Mouse (Mus musculus) urinary bladder, adult 2 months (tissue): ENCODE data around the gene Abcc3. TPM values are rescaled to one million over a fixed set of nuclear protein-coding genes. Genes with fewer than 3 reads are reported as not detected.
"Not testable (repeated sequence)": the region's sequence is repeated elsewhere in the genome, so short reads cannot be mapped to it uniquely, and the experiment has no call there.

ENCODE experiments used
- DNase-seq: peaks from one replicate; pipeline ENCODE4 v3.0.0; 2022; ENCODE audit warnings: low spot score
- polyA plus RNA-seq: library from polyadenylated mRNA; depleted of rRNA; stranded (reverse); fragments of >200 nt; gene quantifications from 2 replicates; pipeline ENCODE4 v1.2.3, GENCODE M21; 2012

Gene Abcc3
- polyA plus RNA-seq, 1 experiment, result 84.7 TPM

- DNase-seq, result no peak
Measured at GRCm38 (mm10) chr11:94402731-94403130, 9.9 kb upstream of the Abcc3 start.

GRCm38 (mm10) chr11:94402029-94402428, 9.2 kb upstream of the Abcc3 start:
- not testable (repeated sequence) for DNase-seq

DNA sequence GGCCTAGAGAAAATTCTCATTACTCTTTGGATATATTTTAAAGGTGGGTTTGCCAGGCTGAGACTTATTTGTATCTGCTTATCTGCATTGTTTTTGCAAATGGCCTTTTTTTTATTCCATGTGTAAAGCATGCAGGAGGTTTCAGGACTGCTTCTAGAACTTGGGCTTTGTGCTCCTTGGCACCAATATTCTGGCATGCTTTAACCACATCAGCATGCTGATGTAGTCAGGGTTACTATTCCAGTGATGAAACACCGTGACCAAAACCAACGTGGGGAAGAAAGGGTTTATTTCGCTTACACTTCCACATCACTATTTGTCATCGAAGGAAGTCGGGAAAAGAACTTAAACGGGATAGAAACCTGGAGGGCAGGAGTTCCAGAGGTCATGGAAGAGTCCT, 8.2 kb upstream of the Abcc3 start:
- DNase-seq, result no peak

DNA sequence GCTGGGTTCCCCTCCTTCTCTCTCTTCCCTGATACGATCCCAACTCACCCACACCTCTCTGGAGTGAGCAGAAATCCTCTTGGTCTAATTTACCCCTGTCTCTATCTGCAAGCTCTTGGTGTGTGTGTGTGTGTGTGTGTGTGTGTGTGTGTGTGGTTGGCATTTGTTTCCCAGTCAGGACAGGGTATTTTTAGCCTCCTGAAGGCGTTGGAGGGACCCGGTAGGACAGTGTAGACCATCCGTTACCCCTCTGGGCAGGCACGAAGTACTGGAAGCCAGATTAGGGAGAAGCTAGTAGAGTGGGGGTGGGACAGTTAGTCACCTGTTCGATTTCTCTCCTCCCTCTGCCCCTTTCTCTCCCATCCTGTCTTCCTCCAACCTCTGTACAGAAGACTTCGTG, 1.3 kb upstream of the Abcc3 start:
- DNase-seq, result no peak

- not testable (repeated sequence) for DNase-seq
Measured at GRCm38 (mm10) chr11:94393490-94393889, 693 bp upstream of the Abcc3 start.

DNA sequence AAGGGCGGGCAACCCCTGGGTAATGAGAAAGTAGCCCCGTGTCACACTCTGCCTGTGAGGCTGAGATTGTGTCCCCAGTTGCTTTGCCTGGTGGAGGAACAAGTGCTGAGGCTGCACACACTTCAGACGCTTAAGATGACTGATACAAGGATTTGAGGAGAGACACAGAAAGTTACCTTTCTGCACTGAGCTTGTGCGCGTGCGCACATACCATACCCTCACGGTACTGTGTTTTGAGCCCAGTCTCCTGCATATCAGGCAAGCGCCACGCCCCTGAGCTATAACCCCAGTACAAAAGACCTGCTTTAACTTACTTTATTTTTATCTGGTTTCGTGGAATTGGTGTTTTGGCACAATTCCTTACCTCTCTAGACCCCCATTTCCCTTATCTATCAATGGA, 1.1 kb downstream of the Abcc3 start:
- no peak for DNase-seq

DNA sequence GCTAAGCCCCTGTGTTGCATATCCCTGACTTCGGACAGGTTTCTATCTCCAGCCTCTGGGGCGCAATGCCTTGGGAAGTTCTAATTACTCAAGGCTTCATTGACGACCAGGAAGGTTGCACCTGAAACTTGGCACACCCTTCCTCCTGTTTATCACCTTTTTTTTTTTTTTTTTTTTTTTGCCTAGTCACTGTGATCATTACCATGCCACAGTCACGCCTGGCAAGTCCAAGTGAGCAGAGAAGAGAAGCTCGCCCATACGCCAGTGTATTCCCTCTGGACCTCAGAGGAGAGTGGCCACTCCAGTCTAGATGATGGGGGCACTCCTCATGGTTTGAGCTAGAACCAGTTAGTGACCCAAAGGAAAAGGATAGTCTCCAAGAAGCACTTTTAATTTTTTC, 2.0 kb downstream of the Abcc3 start:
- no peak for DNase-seq

GRCm38 (mm10) chr11:94389724-94390396, 2.9 kb downstream of the Abcc3 start:
- no peak for DNase-seq

DNA sequence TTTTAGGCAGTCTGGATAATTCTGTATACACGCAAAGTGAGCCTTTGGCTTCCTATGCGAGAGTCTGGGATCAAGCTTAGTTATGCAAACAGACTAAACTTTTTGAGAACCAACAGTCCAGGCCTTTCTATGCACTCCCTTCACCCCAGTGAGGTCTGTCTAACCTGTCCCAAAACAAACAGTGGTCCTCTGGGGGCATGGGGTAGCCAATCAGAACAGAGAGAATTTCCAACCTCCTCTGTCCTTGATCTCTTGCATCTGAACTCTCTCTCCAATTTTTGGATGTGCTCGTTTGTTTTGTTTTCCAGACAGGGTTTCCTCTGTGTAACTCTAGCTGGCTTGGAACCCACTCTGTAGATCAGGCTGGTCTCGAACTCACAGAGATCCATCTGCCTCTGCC, 3.8 kb downstream of the Abcc3 start:
- DNase-seq, result no peak

DNA sequence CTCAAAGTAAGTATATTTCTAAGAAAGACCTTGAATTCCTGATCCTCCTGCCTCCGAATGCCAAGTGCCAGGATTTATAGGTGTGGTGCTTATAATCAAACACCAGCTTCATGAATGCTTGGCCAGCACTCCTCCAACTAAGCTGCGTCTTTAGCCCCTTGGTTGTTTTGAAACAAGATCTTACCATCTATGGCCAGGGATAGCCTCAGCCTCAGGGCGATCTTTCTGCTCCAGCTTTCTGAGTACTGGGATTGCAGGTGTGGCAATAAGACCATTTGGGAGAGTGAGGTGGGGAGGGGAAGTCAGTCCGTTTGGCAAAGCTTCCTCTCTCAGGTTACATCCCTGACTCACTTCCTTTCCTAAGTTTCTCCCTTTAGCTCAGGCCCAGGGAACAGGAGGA, 5.0 kb downstream of the Abcc3 start:
- DNase-seq, result no peak

DNA sequence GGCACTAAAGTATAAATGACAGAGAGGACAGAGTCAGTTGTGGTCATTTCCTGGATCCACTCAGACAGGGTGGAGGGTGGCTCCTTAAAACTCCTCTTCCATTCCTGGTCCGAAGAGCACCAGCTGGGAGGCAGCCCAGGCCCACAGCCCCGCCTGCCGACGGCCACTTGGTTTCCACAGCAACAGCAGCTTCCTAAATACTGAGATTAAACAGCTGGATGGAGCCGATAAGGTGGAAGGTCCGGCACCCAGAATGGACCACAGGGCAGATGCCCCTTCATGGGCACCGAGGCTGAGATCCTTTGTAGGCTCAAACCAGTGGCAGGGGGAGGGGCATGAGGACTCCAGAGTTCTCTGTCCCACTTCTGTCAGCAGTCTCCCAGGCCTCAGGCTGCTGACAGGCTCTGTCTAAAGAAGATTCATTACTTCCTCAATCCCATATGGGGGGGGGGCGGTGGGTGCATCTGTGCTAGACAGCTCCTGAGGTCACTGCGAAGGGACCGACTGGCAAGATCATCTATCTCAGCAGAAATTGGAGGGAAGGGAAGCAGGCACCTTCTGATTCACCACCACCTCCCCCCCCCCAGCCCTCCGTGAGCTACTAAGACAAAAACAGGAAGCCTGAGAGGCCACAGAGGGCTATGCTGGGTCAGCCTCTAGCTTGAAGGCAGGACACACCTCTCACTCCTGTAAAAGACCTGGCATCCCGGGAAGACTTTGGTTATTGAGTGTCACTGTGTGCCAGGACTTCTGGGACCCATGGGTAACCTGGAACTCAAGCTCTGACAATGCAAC, 6.6 kb downstream of the Abcc3 start:
- DNase-seq, result no peak

- no peak for DNase-seq
Measured at GRCm38 (mm10) chr11:94379736-94380135, 13.1 kb downstream of the Abcc3 start.

DNA sequence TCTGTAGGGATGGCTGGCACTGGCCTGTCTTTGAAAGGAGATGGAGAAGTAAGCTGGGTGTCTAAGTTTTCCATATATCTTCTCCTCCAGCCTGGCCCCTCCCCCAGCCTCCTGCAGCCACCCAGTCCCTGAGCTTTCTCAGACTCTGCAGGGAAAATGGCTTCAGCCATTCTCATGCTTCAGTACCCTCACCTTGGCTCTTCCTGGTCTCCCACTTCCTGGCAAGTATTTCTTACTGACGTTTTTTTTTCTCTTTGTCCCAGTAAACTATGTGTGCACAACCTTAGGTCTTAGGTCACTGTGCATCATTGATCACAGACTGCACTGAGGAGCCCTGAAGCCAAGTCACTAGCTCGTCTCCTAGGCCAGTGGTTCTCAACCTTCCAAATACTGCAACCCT, 13.7 kb downstream of the Abcc3 start:
- DNase-seq, result no peak

DNA sequence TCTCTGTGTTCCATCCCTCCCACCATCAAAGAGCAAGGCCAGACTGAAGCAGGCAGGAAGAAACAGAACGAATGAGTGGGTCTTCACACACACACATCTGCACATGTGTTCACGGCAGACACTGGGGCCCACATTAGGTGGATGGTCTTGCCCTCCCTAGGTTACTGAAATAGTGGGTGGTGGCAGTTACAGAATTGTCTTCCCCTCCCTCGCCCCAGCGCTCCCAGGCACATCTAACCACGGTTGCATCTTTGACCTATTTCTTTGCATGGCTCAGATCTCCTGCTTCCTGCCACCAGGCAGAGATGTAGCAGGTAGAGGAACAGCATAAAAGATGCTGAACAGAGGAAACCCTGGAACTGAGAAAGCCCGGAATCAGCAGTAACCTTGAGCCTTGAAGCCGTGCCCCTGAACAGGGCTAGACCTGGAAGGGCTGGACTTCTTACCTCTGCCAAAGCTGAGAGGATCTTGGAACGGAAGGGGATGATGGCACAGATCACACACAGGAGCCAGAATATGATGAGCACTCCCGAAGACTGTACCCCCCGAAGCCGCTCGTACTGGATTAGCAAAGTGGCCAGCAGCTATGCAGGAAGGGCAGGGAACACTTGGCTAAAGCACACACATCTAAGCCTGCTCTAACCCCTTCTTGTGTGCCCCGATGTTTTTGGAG, 18.4 kb downstream of the Abcc3 start:
- no peak for DNase-seq

DNA sequence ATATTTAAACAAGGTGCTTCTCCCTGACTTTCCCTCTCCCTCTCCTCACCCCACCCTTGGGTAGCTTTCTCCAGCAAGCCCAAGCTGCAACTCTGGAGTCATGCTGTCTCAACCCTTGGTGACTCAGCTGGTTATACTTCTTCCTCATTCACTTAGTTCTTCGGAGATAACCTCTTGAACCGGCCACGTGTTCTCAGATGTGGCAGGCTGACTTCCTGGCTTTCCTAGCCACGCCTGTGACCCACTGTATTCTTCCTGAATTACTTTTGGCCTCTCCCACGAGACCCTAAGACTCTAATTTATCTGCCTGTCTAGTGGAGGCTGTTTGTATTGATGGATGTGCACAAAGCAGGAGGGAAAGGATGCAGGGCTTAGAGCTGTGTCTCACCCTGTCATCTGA, 22.0 kb downstream of the Abcc3 start:
- DNase-seq, result no peak

GRCm38 (mm10) chr11:94369981-94370380, 22.8 kb downstream of the Abcc3 start:
- DNase-seq, result no peak

DNA sequence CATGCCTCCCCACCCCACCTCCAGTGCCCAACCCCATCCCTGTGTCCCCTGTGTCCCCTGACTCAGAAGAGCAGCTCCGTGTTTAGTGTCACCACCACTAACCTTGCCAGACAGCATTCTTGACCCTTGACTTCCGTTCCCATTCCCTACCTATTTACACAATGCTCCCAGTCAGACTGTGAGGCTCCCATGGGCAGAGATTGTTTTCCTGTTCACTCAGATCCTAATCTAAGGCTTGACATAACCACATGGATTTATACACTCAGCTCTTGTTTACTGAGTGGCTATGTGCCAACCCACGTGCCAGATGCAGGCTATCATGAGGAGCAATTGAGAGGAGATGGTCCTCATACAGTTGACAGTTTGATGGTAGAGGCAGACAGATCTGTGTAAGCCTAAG, 27.5 kb downstream of the Abcc3 start:
- no peak for DNase-seq

GRCm38 (mm10) chr11:94363690-94364089, 29.1 kb downstream of the Abcc3 start:
- DNase-seq, result peak; percentile 45

- DNase-seq, result no peak
Measured at GRCm38 (mm10) chr11:94362101-94362500, 30.7 kb downstream of the Abcc3 start.

DNA sequence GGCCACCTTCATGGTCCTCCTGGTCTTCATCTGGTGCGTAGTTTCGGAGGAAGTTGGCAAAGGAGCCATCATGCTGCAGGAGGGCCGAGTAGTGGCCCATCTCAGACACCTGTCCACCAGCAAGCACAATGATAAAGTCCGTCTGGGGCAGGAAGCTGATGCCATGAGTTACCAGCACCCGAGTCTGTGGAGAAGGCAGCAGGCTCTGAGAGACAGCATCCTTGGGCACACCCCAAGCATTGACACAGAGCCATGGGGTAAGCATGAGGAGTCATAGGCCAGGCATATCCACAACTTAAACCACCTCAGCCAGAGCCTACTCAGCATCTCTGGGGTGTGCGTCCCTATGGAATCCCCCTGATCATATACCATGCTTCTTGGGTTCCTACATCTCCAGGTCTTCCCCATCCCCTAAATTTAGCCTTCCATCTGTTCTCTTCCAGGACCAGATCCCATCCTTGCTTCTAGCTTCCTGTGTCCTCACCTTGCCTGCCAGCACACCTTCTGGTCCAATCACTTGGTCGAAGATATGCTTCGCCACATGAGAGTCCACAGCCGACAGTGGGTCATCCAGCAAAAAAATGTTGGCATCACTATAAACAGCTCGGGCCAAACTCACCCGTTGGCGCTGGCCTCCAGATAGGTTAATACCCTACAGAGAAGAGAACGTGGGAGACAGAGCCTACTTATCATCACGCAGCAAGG, 31.5 kb downstream of the Abcc3 start:
- no peak for DNase-seq

DNA sequence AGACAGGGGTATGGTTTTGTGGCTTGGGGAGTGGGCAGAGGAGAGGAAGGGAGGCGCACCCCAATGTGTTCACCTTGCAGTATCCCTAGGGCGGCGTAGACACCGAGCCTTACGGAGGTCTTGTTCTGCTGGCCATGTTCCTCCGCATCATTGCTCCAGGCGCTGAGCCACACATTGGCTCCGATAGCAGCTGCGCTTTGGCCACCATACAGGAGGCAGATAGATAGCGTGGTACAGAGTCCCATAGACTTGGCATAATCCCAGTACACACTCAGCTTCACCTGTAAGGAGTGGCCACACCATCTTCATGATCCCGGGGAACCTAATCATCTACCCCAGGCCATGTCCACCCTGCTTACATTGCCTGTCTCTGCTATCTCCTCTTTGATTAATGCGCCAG, 33.6 kb downstream of the Abcc3 start:
- DNase-seq, result no peak

- no peak for DNase-seq
Measured at GRCm38 (mm10) chr11:94355521-94356217, 37.1 kb downstream of the Abcc3 start.
